Mouse (Mus musculus): ENCODE data around the gene Bsph2. TPM values are rescaled to one million over a fixed set of nuclear protein-coding genes. Genes with fewer than 3 reads are reported as not detected.

The Bsph2 gene
- polyA plus RNA-seq (2015; fragmentation: Nextera tagmentation; extraction: Ambion mirVana): not detected in 2 replicates

DNA sequence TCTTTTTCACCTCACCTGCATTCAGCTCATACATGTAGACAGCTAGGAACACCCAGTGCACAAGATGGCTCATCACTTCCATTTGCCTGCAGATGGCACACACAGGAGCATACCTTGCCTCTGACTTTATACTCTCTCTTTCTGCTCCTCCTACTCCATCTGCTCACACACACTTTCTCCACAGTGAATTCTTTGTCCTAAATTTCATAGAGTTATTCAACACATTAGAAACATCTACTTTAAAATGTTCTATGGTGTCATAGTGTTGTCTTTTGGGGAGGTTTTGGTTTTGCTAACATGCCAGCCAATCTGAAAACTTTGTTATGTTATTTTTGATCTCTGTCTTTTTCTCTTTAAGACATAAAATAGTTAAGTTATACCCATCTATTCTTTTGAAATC is at the start of gene Bsph2:
Gene Bsph2, minus strand, starts transcription at position 101 of the 400 bp plus-strand sequence.
- Histone ChIP-seq H3K4me1 (no peaks in the 10 kb centered on the region), H3K27ac (no peak within 1 kb of the TSS), H3K4me3 (replicated peaks) (no peak within 1 kb of the TSS), H3K27me3 (replicated peaks) (no peaks in the 10 kb centered on the region), H3K9ac (no peak within 1 kb of the TSS), H3K36me3 (no peaks in the 10 kb centered on the region), H3K4me2 (no peak within 1 kb of the TSS), H3K9me3 (no peaks in the 10 kb centered on the region)
- no peak for ATAC-seq (ENCODE audit: insufficient read depth, low FRiP score, low read depth)

DNA sequence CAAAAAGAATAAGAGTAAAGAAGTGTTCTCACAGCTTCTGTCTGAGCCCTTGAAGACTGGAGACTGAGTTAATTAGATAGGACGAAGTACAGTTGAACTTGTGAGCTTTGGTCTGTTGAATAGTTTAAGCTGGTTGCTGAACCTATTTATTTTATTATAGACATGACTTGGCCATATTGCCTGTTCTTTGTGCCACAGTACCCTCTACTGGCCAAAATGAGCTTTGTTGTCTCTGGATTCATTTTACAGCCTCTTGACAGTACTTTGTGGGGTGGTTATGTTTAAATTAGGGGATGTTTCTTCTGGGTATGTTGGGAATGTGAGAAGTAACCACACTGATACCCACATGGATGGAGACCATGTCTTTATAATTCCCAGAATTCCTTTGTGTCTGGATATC is 59.3 kb downstream of the Bsph2 start:
- H3K27me3 ChIP-seq (replicated peaks): no peaks in the 10 kb centered on the region
- H3K27ac ChIP-seq: no peak overlapping the region
- H3K4me3 ChIP-seq (replicated peaks): no peak overlapping the region
- no peaks in the 10 kb centered on the region for H3K4me1 ChIP-seq
- no peaks in the 10 kb centered on the region for H3K9me3 ChIP-seq
- 62% methylated on average over 1 of the region's 1 CpGs for WGBS
- no peaks in the 10 kb centered on the region for H3K36me3 ChIP-seq
- no peak for ATAC-seq (ENCODE audit: insufficient read depth, low FRiP score, low read depth)
- H3K9ac ChIP-seq: no peak overlapping the region
- no peak overlapping the region for H3K4me2 ChIP-seq

Other genes starting within 250 kb of the Bsph2 start
- 0.95 and 1.1 TPM in 2 replicates for gene Pla2g4c, start 246.4 kb downstream of the Bsph2 start, polyA plus RNA-seq (2015; fragmentation: Nextera tagmentation; extraction: Ambion mirVana)
- not detected in 2 replicates for gene Cabp5, start 172.9 kb downstream of the Bsph2 start, polyA plus RNA-seq (2015; fragmentation: Nextera tagmentation; extraction: Ambion mirVana)
- gene Bsph1, start 120.2 kb downstream of the Bsph2 start, polyA plus RNA-seq (2015; fragmentation: Nextera tagmentation; extraction: Ambion mirVana): not detected in 2 replicates
- gene Sult2a5, start 52.9 kb upstream of the Bsph2 start, polyA plus RNA-seq (2015; fragmentation: Nextera tagmentation; extraction: Ambion mirVana): not detected in 2 replicates
- not detected in 2 replicates for gene Sult2a2, start 162.4 kb upstream of the Bsph2 start, polyA plus RNA-seq (2015; fragmentation: Nextera tagmentation; extraction: Ambion mirVana)

Data from stomach, embryonic 15.5 days (tissue).